Mouse (Mus musculus) heart, adult 18-20 months (tissue): ENCODE data around the gene Arhgap15. TPM values are rescaled to one million over a fixed set of nuclear protein-coding genes. Genes with fewer than 3 reads are reported as not detected.

Experiments used
- DNase-seq, 2 experiments: peaks; one replicate each; pipeline ENCODE4 v3.0.0; 2021 to 2022; ENCODE audit warnings: mixed read lengths in 1 of 2
- total RNA-seq, 2 experiments: library from RNA; stranded (reverse); gene quantifications; 2 replicates each; pipeline ENCODE4 v1.2.3; 2021

The Arhgap15 gene
- total RNA-seq, 2 experiments from 2014 or later: 0.62 to 2.1 TPM

DNA sequence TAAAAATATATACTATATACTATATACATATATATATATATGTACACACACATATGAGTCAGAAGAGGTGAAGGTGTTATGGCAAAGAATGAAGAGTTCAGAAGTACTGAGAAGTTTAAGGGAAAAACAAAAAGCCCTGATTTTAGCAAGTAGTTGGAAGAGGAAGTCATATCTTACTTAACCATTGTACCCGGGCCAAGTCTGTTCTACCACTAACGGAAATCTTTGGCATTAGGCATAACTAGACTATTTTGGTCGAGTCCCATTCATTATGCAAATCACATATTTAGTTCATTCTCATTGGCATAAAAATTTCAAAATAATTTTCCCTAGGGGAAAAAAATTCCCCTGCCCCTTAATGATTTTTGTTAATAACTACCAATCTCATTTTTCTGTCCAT lies 443.4 kb downstream of the Arhgap15 start:
- peak; percentile 19 for DNase-seq

DNA sequence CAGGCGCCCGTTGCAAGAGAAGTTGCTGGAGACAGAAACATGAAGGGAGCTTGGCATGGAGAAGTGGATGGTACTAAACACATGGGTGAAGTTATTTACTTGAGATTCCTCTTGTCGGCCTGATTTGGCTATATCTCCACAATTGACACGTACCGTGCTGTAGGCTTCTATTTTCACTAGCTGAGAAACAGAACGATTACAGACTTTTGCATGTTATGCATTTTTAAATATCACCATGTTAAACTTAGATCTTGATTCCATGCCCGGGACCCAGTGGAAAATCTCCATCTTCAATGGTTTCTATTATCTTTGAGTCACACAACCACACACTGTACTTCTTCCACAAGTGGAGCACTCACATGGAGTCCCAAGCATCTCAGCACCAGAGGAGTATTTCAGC lies 466.9 kb downstream of the Arhgap15 start:
- no peak for DNase-seq

DNA sequence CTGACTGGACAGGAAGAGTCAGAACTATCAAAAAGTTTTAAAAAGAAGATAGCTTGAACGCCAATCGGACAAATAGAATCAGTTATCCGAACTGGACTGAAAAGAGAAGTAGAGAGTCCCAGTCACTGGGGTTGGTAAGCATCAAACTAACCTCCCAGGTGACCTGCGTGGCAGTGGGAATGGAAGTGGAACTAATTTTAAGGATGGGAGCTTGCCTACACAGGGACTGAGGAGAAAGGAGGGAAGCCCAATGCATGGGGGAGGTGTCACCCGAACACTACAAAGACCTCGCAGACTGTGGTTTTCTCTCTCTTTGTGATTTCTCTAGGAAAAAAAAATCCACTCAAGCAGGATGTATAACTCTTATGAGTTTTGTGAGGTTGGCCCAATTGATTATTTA lies 469.2 kb downstream of the Arhgap15 start:
- no peak for DNase-seq

DNA sequence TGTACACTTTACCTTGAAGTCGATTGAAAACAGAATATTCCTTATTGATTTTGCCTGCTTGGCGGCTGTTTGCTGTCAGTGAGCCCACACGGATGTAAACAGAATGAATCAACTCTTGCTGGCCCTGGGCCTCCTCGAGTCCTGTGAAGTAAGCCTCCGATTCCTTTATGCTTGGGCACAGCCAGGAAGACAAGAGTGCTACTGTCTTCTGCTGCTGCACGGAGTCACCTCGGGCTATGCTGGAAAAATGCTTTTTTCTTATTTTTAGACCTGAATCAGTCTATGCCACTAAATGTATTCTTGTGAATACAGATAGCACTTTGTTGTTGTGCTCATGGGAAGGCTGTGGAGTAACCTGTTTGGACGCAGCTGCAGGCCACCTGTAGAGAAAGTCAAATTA lies 469.7 kb downstream of the Arhgap15 start:
- DNase-seq: no peak

DNA sequence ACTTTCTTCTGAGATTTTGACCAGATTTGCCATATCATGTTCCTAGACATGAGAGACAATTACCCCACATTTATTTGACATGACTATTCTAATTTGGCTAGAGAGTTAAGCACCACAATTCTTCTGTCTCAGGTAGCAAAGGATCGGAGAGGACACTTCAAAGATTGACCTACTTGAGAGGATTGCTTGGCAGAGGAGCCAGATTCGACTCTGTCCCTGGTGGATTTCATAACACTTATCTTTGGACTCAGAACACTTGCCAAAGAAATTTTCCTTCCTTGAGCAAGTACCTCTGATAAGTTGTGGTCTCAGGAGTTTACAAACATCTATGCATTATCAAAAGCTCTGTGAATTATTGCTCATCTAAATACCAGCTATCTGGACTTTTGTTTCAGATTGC lies 473.1 kb downstream of the Arhgap15 start:
- DNase-seq: peak; percentile 26 to 41

DNA sequence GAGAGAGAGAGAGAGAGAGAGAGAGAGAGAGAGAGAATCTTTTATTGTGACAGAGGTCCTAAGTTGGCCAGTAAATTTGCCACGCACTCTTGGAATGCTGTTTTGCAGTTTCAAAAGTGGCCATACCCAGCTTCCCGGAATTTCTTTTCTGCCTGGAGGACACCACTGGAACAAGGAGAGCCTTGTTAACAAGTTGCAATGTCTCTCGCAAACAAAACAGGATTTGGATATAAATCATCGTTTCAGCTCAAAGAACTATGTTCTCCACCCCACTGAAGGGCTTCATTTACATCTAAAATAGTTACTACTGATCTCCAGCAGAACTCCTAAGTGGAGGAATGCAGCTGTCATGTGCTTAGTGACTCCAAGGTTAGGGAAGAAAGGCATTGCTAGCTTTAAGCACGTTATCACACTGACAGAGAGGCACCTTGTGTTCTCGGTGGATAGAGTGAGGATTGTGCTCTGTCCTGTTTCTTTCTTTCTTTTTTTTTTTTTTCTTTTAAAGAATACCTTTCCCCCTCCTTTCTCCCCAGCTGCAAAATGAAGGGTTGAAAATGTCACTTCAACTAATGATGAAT lies 473.6 kb downstream of the Arhgap15 start:
- DNase-seq: peak in 1 of 2 experiments; percentile 13

DNA sequence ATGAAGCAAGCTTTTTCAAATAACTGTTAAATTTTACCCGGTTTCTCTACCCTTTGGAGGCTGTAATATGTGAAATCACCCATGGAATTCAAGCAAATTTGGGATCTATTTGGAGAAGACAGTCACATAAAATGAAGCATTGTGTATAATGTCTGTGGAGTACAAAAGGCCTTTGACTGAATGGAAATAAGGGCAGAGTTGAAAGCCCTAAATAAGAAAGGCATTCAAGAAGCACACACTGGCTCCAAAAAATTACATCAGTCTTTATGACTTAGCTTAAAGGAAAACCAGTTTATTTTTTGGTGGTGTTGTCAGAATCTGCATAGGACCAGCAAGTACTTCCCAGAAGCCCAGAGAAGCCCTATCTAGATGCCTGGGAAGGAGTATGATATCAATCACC lies 486.2 kb downstream of the Arhgap15 start:
- no peak for DNase-seq

DNA sequence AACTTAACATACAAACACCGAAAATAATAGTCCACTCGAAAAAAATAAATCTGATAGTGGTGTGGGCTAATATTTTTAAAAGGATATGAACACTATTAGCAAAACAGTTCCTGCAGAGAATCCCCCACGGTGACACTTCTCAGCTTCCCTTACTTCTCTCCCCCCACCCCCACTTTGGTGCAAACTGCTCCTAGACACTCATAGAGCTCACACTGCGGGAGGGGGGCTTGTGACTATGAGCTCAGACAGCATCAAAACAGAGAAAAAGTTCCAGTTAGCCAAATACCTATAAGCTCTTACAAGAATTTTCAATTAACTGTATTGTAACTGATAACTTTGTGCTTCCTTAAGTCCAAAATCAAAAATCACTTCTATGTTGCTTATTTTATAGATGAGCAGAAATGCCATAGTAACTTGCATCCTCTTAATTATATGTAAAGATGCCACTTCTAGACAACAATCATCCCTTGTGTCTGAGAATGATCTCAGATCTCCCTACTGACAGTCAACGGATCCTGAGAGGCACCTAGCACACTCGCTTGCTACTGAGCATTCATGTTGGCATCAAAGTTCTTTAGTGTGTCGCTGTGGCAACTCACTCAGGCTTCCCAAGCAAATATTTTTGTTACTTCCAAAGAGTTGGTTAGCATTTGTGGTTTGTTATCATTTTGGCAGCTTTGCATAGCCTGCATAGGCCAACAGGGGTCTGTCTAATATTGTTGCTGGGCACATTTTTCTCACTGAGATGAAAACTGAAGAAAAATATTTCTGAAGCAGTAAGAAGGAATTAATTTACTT lies 493.2 kb downstream of the Arhgap15 start:
- DNase-seq: no peak

DNA sequence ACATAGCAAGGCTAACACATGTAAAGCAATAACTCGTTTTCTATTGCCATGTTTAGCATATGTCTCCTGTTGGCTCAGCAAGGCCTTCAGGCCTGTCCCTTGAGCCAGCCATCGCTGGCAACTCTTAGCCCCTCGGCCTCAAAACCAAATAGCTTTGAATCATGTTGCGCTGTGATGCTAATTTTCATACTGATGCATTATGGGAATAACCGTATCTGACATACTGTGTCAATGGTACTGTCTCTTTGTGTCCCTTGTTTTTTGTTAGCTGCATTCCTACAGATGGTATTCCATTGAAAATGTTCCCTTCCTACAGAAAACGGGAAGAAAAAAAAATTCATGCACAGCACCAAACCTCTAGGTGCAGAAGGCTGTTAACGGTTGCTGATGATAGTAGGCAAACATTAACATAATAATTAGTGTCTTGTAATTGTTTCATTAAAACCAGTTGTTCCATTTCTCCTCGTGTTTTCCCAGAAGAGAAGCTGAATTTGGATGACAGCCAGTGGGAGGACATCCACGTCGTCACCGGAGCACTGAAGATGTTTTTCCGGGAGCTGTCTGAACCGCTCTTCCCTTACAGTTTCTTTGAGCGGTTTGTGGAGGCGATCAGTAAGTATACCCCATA lies 494.1 kb downstream of the Arhgap15 start:
- DNase-seq: peak; percentile 29 to 38

DNA sequence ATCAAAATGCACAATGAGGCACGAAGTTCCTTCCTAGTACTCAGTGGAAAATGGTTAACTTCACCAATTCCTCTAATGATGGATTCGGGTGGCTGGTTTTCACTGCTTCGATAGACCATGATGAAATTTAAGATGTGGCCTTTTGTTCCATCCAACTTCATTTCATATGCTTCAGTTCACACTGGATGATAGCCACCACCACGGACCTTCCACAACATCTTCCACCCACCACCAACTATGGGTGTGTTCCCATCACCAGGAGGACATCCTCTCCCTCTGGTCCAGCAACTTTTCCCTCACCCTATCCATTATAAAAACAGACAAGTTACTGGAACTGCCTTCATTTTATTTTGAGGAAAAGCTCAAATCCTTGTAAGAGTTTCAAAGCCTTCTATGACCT lies 506.7 kb downstream of the Arhgap15 start:
- DNase-seq: no peak

DNA sequence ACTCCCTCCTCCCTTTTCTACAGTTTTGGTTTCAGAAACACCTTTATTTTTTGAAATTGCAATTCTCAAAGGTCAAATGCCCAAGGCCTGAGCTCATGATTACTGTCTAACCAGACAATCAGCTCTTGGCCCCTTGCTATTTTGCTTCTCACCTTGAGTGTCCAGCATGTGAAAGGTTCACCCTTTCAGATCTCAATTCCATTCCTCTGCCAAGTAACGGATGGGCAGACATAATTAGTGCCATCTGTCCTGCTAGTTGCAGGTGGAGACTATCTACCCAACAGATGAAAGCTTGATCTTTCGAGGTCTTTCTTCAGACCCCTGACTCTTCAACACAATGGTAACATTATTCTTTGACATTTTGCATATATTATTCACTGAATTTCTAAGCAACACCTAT lies 509.3 kb downstream of the Arhgap15 start:
- no peak for DNase-seq

DNA sequence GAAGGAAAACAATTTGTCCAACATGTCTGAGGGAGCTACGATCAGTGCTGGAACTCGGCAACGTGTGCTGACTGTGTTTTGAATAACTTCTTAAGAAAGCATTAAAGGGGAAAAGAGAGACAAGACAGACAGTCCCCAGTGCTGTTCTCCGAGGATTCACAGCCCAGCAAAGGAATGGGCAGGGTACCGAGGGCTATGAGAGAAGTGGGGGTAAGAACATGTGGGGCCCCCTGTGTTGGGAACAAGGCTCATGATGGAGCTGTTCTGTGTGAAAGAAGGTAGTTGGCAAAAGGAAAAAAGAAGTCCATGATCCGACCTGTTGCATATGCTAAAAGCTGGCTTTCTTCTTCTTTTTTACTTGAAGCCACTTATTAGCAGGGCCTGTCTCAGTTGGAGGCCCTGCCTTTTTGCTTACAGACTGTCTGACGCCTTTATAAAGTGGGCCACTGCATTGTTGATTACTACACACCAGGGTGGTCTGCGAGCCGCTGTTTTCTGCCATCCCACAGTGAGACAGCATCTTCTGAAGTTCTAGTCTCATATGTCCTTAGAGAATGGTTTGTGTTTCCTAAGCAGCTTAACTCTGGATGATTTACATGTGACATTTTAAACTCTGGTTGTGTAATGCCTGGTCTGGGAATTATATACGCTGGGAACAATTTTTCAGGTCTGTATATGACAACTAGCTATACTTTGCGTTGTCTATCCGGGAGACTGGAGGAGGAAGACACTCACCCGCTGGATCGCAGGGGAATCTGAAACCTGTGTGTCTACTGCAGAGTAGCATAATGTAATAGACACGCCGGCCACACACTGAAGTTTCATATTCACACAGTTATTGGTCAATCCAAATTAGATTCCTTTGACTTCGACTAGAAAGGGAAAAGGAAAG lies 523.1 kb downstream of the Arhgap15 start:
- DNase-seq: no peak

DNA sequence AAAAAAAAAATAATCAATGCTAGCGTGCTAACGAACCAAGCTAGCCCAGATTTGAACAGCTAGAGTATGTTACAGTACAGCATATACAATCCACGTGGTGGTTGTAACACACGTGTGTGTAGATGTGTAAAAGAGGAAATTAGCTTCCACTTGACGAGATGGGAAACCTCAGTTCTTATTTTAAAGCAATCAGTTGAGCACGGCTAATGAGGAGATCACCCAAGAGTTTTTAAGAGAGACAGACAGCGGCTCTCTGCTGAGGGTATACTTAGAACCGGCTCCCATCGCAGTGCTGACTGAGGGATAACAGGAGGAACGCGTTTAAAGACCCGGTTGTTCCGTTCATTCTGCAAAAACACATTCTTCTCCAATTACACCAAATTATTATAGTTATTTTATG lies 524.0 kb downstream of the Arhgap15 start:
- DNase-seq: no peak

DNA sequence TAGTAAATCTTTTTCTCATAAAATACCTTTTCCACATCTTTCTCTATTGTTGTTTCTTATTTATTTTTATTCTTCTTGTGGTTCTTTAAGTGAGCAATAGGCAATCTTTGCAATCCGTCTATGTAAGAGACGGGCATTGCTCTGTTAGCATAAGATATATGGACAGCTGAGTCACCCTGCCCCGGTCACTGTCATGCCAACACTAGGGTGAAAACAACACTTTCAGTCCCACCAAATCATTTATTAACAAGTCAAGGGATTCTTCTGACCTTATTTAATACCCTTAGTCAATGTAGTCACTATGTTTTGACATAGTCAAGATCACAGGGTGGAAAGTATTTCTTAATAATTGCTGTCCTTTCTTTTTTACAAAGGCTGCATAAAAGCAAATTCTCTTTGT lies 525.8 kb downstream of the Arhgap15 start:
- no peak for DNase-seq

DNA sequence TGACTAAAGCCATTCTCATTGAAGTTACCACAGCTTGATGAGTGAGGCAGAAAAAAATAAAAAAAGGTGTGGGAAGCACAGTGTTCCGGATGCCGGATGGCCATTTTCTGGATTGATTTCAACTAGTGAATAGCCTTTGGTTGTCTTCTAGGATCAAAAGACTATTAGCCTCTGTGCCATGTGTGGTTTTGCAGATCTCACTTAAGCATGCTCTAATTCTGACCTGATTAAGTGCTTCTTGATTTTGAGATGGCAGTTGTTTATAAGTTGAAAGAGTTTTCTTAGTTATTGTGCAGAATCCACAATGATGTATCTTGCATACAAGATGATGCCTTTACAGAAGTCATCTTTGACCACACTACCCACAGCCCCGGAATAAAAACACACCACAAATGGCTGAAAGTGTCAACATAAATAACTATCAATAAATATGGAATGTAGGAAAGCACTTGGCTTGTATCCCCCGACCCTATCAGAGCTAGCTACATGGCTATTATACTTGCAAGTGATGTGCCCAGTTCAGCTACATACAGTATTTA lies 537.6 kb downstream of the Arhgap15 start:
- no peak for DNase-seq

DNA sequence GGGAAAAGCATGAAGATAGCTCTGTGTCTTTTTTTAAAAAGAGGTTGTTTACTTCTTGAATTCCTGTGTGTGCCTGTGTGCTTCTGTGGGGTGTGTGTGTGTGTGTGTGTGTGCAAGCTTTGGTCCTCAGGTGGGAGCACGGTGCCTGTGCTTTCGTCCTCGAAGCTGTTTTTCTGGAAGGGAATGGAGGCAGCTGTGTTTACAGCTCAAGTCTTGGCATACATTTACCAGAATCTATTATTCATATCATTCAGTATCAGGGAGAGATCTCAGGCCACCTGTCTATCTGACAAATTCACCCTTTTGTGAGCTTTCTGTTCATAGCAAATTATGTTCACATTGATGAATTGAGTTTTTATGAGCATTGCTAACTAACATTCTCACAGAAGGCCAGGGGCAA lies 550.5 kb downstream of the Arhgap15 start:
- DNase-seq: no peak

DNA sequence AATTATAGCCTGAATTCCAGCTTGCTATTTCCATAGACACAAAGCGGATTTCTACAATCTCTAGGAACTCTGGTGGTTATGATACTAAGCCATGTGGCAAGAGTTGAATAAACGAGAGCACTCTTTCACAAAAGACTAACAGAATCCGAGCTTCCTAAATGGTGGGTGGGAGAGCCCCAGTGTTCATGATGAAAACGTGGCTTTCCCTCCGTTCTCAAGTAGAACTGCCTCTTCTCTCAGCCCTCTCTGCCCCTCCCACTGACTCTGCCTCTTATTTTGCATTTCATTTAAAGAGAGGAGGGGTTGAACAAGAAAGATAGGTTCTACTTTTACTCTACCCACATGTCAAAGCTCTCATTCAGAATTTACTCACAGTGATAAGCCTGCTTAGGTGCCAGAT lies 551.3 kb downstream of the Arhgap15 start:
- DNase-seq: no peak

DNA sequence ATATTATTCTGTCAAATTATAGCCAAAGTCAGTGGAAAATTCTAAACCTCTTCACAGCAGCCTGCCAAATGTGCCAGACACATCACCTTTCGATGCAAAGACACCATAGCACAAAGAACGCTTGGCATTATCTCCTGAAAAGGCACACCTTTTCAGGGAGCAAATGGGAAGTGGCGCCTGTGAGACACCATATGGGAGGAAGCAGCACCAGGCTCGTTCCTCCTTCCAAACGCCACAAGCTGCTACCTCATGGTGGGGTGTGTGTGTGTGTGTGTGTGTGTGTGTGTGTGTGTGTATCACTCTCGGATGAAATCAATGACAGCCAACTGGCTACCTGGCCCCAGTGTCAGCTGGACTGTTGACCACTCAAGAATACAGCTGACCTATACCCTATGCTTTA lies 551.8 kb downstream of the Arhgap15 start:
- DNase-seq: no peak

DNA sequence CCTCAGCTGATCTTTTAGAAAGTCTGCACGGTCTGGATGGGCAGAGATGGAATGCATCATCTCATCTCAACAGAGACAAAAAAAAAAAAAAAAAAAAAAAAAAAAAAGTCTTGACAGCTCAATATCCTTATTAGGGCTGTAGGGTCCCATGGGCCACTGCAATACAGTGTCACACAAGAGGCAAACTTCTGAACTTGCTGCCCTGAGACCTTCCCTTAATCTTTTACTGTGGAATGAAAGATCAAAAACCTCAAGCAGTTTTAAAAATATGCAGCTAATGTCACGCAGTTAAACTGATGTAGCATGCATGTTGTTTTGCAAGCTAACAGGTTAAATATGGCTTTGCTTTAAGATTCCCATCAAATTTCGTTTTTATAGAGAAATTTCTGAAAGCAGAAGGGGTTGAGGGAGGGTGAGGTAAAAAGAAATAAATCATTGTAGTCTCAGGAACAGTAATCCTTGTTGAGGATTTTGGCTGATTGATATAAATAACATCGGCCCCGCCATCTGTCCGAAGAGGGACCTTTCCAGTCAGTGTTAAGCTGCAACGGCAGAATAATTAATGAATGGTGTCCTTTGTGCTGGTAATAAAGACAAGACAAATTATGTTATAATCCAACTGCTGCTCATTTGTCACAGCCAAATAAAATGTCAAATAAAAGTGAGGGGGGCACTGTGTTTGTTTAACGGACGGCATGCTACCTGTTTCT lies 555.8 kb downstream of the Arhgap15 start:
- DNase-seq: no peak

DNA sequence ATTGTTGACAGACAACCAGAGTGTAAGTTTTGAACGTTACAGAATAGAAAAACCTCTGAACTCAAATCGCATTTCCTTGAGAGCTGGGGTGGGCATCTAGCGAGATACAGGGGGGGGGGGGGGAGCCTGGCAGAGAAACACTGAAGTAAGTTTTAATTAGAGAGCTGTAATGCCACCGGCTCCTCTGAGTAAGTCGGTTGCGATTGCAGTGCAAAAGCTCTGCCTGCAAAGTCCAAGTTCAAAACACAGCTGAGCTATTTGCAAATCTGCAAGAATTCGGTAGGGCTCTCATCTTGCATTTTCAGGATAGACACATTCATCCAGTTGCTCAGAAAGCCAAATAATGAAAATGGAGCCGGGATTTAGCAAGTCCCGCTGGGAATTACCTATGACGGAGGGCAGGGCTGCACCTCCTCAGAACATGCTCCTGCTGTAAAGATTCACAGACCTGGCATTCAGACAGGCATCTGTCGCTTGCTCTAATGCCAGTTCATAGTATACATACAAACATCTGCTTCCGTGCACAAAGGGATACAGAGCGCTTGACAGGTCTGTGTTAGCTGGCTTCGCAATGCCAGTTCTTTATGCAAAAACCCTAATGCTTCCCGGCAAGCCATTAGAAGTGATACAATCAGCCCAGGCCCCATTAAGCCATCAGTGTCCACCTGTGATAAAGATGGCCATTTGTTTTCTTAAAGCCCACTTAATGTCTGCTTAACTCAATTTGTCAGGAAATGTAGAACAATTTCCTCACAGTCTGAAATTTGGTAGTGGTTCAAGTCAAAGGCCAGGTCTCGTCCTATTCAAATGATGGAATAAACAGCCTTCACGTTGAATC lies 556.6 kb downstream of the Arhgap15 start:
- no peak for DNase-seq

DNA sequence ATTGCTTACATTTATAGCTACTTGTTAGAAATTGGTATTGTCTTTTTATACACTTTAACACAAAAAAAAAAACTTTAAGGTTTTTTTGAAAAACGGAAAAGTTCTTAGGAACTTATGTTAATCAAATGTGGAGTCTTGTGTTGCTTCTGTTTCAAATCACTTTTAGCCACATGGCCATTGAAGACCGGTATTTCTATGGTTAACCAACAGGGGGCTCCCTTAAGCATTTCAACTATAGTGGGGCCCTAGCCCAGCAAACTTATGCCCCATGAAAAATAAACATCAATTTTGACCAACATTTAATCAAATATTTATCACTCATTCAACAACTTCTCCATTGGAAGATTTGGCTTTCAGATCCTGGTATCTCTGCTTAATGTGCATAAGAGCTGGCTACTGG lies 557.5 kb downstream of the Arhgap15 start:
- no peak for DNase-seq
